Mouse (Mus musculus): ENCODE data around the gene Ceacam16. TPM values are rescaled to one million over a fixed set of nuclear protein-coding genes. Genes with fewer than 3 reads are reported as not detected.
A peak's percentile ranks its signal among the peaks of the same experiment; 100 is the strongest.

Gene Ceacam16
- polyA plus RNA-seq, 1 experiment from 2014 or later: not detected

- Histone ChIP-seq H3K9me3 (no peaks in the 10 kb centered on the region), H3K27ac (no peak overlapping the region), H3K9ac (no peak overlapping the region), H3K27me3 (no peaks in the 10 kb centered on the region), H3K36me3 (no peaks in the 10 kb centered on the region), H3K4me1 (no peaks in the 10 kb centered on the region), H3K4me2 (no peak overlapping the region), H3K4me3 (no peak overlapping the region)
- no peak for ATAC-seq (ENCODE audit: borderline replicate concordance, extremely low read depth, low FRiP score, low TSS enrichment)
- WGBS: 64% methylated on average over 8 of the region's 8 CpGs
Measured at GRCm38 (mm10) chr7:19865246-19866036, 4.3 kb upstream of the Ceacam16 start.

- Histone ChIP-seq H3K4me3 (no peak overlapping the region), H3K36me3 (no peaks in the 10 kb centered on the region), H3K9me3 (no peaks in the 10 kb centered on the region), H3K9ac (no peak overlapping the region), H3K27ac (no peak overlapping the region), H3K4me2 (no peak overlapping the region), H3K4me1 (no peaks in the 10 kb centered on the region), H3K27me3 (no peaks in the 10 kb centered on the region)
- 27% methylated on average over 2 of the region's 2 CpGs for WGBS
- ATAC-seq (ENCODE audit: borderline replicate concordance, extremely low read depth, low FRiP score, low TSS enrichment): no peak
Measured at GRCm38 (mm10) chr7:19864241-19864640, 3.1 kb upstream of the Ceacam16 start.

- Histone ChIP-seq H3K4me3 (no peak overlapping the region), H3K27ac (no peak overlapping the region), H3K9ac (no peak overlapping the region), H3K27me3 (no peaks in the 10 kb centered on the region), H3K36me3 (no peaks in the 10 kb centered on the region), H3K9me3 (no peaks in the 10 kb centered on the region), H3K4me2 (no peak overlapping the region), H3K4me1 (no peaks in the 10 kb centered on the region)
- 53% methylated on average over 10 of the region's 10 CpGs for WGBS
- no peak for ATAC-seq (ENCODE audit: borderline replicate concordance, extremely low read depth, low FRiP score, low TSS enrichment)
Measured at GRCm38 (mm10) chr7:19859740-19860139, 1.4 kb downstream of the Ceacam16 start.

- 71% methylated on average over 6 of the region's 6 CpGs for WGBS
- H3K27me3 ChIP-seq: peaks cover 15% of the 10 kb centered on the region
- no peak for ATAC-seq (ENCODE audit: borderline replicate concordance, extremely low read depth, low FRiP score, low TSS enrichment)
- no peak overlapping the region for H3K27ac ChIP-seq
- H3K36me3 ChIP-seq: no peaks in the 10 kb centered on the region
- H3K4me2 ChIP-seq: no peak overlapping the region
- H3K9me3 ChIP-seq: no peaks in the 10 kb centered on the region
- H3K4me1 ChIP-seq: peaks cover 6% of the 10 kb centered on the region; the same call in 1 of the 2 replicates
- no peak overlapping the region for H3K9ac ChIP-seq
- no peak overlapping the region for H3K4me3 ChIP-seq
Measured at GRCm38 (mm10) chr7:19856283-19856682, 4.8 kb downstream of the Ceacam16 start.

GRCm38 (mm10) chr7:19855663-19856062, 5.4 kb downstream of the Ceacam16 start:
- Histone ChIP-seq H3K27me3 (peaks cover 18% of the 10 kb centered on the region), H3K4me1 (peaks cover 6% of the 10 kb centered on the region; the same call in 1 of the 2 replicates), H3K4me2 (no peak overlapping the region), H3K4me3 (no peak overlapping the region), H3K27ac (no peak overlapping the region), H3K9ac (no peak overlapping the region), H3K9me3 (no peaks in the 10 kb centered on the region), H3K36me3 (no peaks in the 10 kb centered on the region)
- ATAC-seq (ENCODE audit: borderline replicate concordance, extremely low read depth, low FRiP score, low TSS enrichment): no peak
- WGBS: 77% methylated on average over 5 of the region's 5 CpGs

GRCm38 (mm10) chr7:19853526-19853925, 7.6 kb downstream of the Ceacam16 start:
- H3K27me3 ChIP-seq: peaks cover 23% of the 10 kb centered on the region
- ATAC-seq (ENCODE audit: borderline replicate concordance, extremely low read depth, low FRiP score, low TSS enrichment): peak; percentile 37; the same call in 1 of the 2 replicates
- WGBS: 90% methylated on average over 20 of the region's 20 CpGs
- no peak overlapping the region for H3K4me2 ChIP-seq
- H3K36me3 ChIP-seq: no peaks in the 10 kb centered on the region
- H3K9me3 ChIP-seq: no peaks in the 10 kb centered on the region
- peaks cover 6% of the 10 kb centered on the region; the same call in 1 of the 2 replicates for H3K4me1 ChIP-seq
- H3K4me3 ChIP-seq: no peak overlapping the region
- no peak overlapping the region for H3K27ac ChIP-seq
- H3K9ac ChIP-seq: no peak overlapping the region

- Histone ChIP-seq H3K4me3 (peak within 1 kb of the TSS; percentile 16; the same call in 1 of the 2 replicates), H3K4me2 (peak within 1 kb of the TSS; percentile 50), H3K27me3 (peaks cover 23% of the 10 kb centered on the region), H3K27ac (no peak within 1 kb of the TSS), H3K9me3 (no peaks in the 10 kb centered on the region), H3K9ac (no peak within 1 kb of the TSS), H3K36me3 (no peaks in the 10 kb centered on the region), H3K4me1 (peaks cover 9% of the 10 kb centered on the region)
- peak; percentile 52; the same call in 1 of the 2 replicates for ATAC-seq (ENCODE audit: borderline replicate concordance, extremely low read depth, low FRiP score, low TSS enrichment)
- WGBS: 5% methylated on average over 33 of the region's 33 CpGs
Measured at GRCm38 (mm10) chr7:19851858-19852570, 9.1 kb downstream of the Ceacam16 start, which contains the start of gene Gm19345. TSS of gene Gm19345 (plus strand) at chr7:19852003.

- Histone ChIP-seq H3K4me1 (peaks cover 3% of the 10 kb centered on the region; the same call in 1 of the 2 replicates), H3K9ac (no peak overlapping the region), H3K4me2 (no peak overlapping the region), H3K4me3 (no peak overlapping the region), H3K9me3 (no peaks in the 10 kb centered on the region), H3K36me3 (no peaks in the 10 kb centered on the region), H3K27ac (no peak overlapping the region), H3K27me3 (peaks cover 14% of the 10 kb centered on the region)
- ATAC-seq (ENCODE audit: borderline replicate concordance, extremely low read depth, low FRiP score, low TSS enrichment): no peak
- WGBS: 59% methylated on average over 15 of the region's 15 CpGs
Measured at GRCm38 (mm10) chr7:19844521-19845171, 16.5 kb downstream of the Ceacam16 start.

GRCm38 (mm10) chr7:19843561-19843960, 17.5 kb downstream of the Ceacam16 start:
- 5% methylated on average over 11 of the region's 11 CpGs for WGBS
- H3K27me3 ChIP-seq: peaks cover 14% of the 10 kb centered on the region
- H3K27ac ChIP-seq: no peak overlapping the region

GRCm38 (mm10) chr7:19842885-19843504, 18.1 kb downstream of the Ceacam16 start:
- WGBS: 30% methylated on average over 19 of the region's 19 CpGs
- Histone ChIP-seq H3K27me3 (peaks cover 14% of the 10 kb centered on the region), H3K4me2 (no peak overlapping the region), H3K27ac (no peak overlapping the region), H3K4me1 (peaks cover 3% of the 10 kb centered on the region; the same call in 1 of the 2 replicates), H3K9ac (no peak overlapping the region), H3K36me3 (no peaks in the 10 kb centered on the region), H3K4me3 (no peak overlapping the region), H3K9me3 (no peaks in the 10 kb centered on the region)
- ATAC-seq (ENCODE audit: borderline replicate concordance, extremely low read depth, low FRiP score, low TSS enrichment): no peak

More at GRCm38 (mm10) chr7:19843561-19843960, 17.5 kb downstream of the Ceacam16 start:
- no peaks in the 10 kb centered on the region for H3K36me3 ChIP-seq
- no peak overlapping the region for H3K4me2 ChIP-seq
- no peaks in the 10 kb centered on the region for H3K9me3 ChIP-seq
- no peak overlapping the region for H3K9ac ChIP-seq
- peaks cover 3% of the 10 kb centered on the region; the same call in 1 of the 2 replicates for H3K4me1 ChIP-seq
- no peak overlapping the region for H3K4me3 ChIP-seq
- ATAC-seq (ENCODE audit: borderline replicate concordance, extremely low read depth, low FRiP score, low TSS enrichment): peak; percentile 33; the same call in 1 of the 2 replicates

- no peaks in the 10 kb centered on the region for H3K36me3 ChIP-seq
- no peak overlapping the region for H3K27ac ChIP-seq
- WGBS: 59% methylated on average over 21 of the region's 21 CpGs
- H3K27me3 ChIP-seq: peaks cover 14% of the 10 kb centered on the region
- ATAC-seq (ENCODE audit: borderline replicate concordance, extremely low read depth, low FRiP score, low TSS enrichment): no peak
- H3K4me2 ChIP-seq: no peak overlapping the region
- no peak overlapping the region for H3K4me3 ChIP-seq
- no peaks in the 10 kb centered on the region for H3K9me3 ChIP-seq
- no peaks in the 10 kb centered on the region for H3K4me1 ChIP-seq
- no peak overlapping the region for H3K9ac ChIP-seq
Measured at GRCm38 (mm10) chr7:19841686-19842413, 19.2 kb downstream of the Ceacam16 start.
